13 mouse cellular contexts compared by ENCODE assay signal in genomic region chr19:47167617-47168214, GRCm38 (mm10). TPM values are rescaled to one million over a fixed set of nuclear protein-coding genes. Genes with fewer than 3 reads are reported as not detected.
A peak's percentile ranks its signal among the peaks of the same experiment; 100 is the strongest.
DNase-seq lines count a peak whose midpoint lies in the region; ATAC-seq and TF ChIP-seq lines count a peak whose summit lies in the region.
"Had no signal": no experiment of that assay in that cellular context is flagged by ENCODE, and none has a peak within 500 bp of the region (broad histone marks: within the 10 kb centered on the region; RNA-seq: fewer than 3 reads in every experiment).

No protein-coding gene starts in this region.

- H3K4me2 ChIP-seq in forebrain, embryonic 12.5 days: 0 out of 2 replicates have a peak overlapping the region, but pooled peaks have one; percentile 25
- H3K4me2 ChIP-seq in forebrain, embryonic 11.5 days (ENCODE audit: low read depth, low read length, severe bottlenecking): no peak overlapping the region
- 0 out of 2 replicates have a peak overlapping the region, but pooled peaks have one; percentile 43 for H3K4me2 ChIP-seq in kidney, postnatal 0 days (ENCODE audit: low read length)
- no peak overlapping the region for H3K4me2 ChIP-seq in embryonic facial prominence, embryonic 14.5 days (ENCODE audit: low read depth, low read length)
- peak overlapping the region; percentile 72 for H3K4me2 ChIP-seq in myocyte (ENCODE audit: low read depth)

- H3K9me3 ChIP-seq in forebrain, embryonic 12.5 days: no peaks in the 10 kb centered on the region
- no peaks in the 10 kb centered on the region for H3K9me3 ChIP-seq in forebrain, embryonic 11.5 days (ENCODE audit: control insufficient read depth, low read length)
- H3K9me3 ChIP-seq in kidney, postnatal 0 days (replicated peaks; ENCODE audit: low read length): no peaks in the 10 kb centered on the region
- H3K9me3 ChIP-seq in embryonic facial prominence, embryonic 14.5 days (ENCODE audit: control insufficient read depth, low read length): no peaks in the 10 kb centered on the region
- H3K9me3 ChIP-seq: hindbrain, embryonic 13.5 days had no signal

- no peak for TF ChIP-seq POLR2A in myocyte (IDR thresholded peaks at IDR 0.05; ENCODE audit: insufficient read length, low read depth)

- H3K4me3 ChIP-seq in forebrain, embryonic 12.5 days (replicated peaks): no peak overlapping the region
- H3K4me3 ChIP-seq in forebrain, embryonic 11.5 days (ENCODE audit: low read depth, low read length): no peak overlapping the region
- no peak overlapping the region for H3K4me3 ChIP-seq in kidney, postnatal 0 days (replicated peaks; ENCODE audit: low read depth, low read length)
- H3K4me3 ChIP-seq in embryonic facial prominence, embryonic 14.5 days (ENCODE audit: low read depth, low read length): no peak overlapping the region
- no peak overlapping the region for H3K4me3 ChIP-seq in myocyte
- H3K4me3 ChIP-seq: hindbrain, embryonic 13.5 days had no signal

- H3K27me3 ChIP-seq in forebrain, embryonic 12.5 days: 0 out of 2 replicates have a peak, but pooled peaks cover 3% of the 10 kb centered on the region
- H3K27me3 ChIP-seq in forebrain, embryonic 11.5 days (ENCODE audit: control insufficient read depth, insufficient read depth, low read length): no peaks in the 10 kb centered on the region
- H3K27me3 ChIP-seq in kidney, postnatal 0 days (ENCODE audit: insufficient read depth, low read length): no peaks in the 10 kb centered on the region
- H3K27me3 ChIP-seq in embryonic facial prominence, embryonic 14.5 days (replicated peaks; ENCODE audit: control insufficient read depth, insufficient read depth, low read length): no peaks in the 10 kb centered on the region
- no peaks in the 10 kb centered on the region for H3K27me3 ChIP-seq in myocyte (ENCODE audit: control insufficient read depth, insufficient read depth, insufficient read length)
- H3K27me3 ChIP-seq: hindbrain, embryonic 13.5 days had no signal

- TF ChIP-seq CTCF in kidney, postnatal 0 days (IDR thresholded peaks at IDR 0.05; ENCODE audit: low read depth): no peak

- 52% methylated on average over 7 of the region's 7 CpGs for WGBS in forebrain, embryonic 12.5 days
- 48% methylated on average over 7 of the region's 7 CpGs for WGBS in forebrain, embryonic 11.5 days
- WGBS in kidney, postnatal 0 days: 52% methylated on average over 7 of the region's 7 CpGs
- 60% methylated on average over 7 of the region's 7 CpGs for WGBS in embryonic facial prominence, embryonic 14.5 days

- no peaks in the 10 kb centered on the region for H3K79me2 ChIP-seq in myocyte (ENCODE audit: control insufficient read depth, insufficient read depth)

- no peaks in the 10 kb centered on the region for H3K36me3 ChIP-seq in forebrain, embryonic 12.5 days (replicated peaks)
- H3K36me3 ChIP-seq in forebrain, embryonic 11.5 days (ENCODE audit: control insufficient read depth, insufficient read depth, low read length): no peaks in the 10 kb centered on the region
- H3K36me3 ChIP-seq in kidney, postnatal 0 days (ENCODE audit: insufficient read depth, low read length): no peaks in the 10 kb centered on the region
- H3K36me3 ChIP-seq in embryonic facial prominence, embryonic 14.5 days (ENCODE audit: control insufficient read depth, insufficient read depth, low read length): no peaks in the 10 kb centered on the region
- H3K36me3 ChIP-seq in myocyte (ENCODE audit: control insufficient read depth, insufficient read depth): no peaks in the 10 kb centered on the region
- H3K36me3 ChIP-seq: hindbrain, embryonic 13.5 days had no signal

- no peak overlapping the region for H3K27ac ChIP-seq in forebrain, embryonic 12.5 days
- no peak overlapping the region for H3K27ac ChIP-seq in forebrain, embryonic 11.5 days (ENCODE audit: low read depth, low read length)
- no peak overlapping the region for H3K27ac ChIP-seq in kidney, postnatal 0 days
- H3K27ac ChIP-seq in embryonic facial prominence, embryonic 14.5 days (replicated peaks; ENCODE audit: low read depth, low read length): no peak overlapping the region
- H3K27ac ChIP-seq: hindbrain, embryonic 13.5 days had no signal

- no peak for DNase-seq in forebrain, embryonic 11.5 days (ENCODE audit: low spot score)
- DNase-seq in kidney, postnatal 0 days (ENCODE audit: low spot score): no peak
- no peak for DNase-seq in kidney, postnatal 4 days
- no peak for DNase-seq in embryonic facial prominence, embryonic 14.5 days (ENCODE audit: low spot score)
- DNase-seq in frontal cortex, postnatal 36 days (ENCODE audit: low spot score in 2 of 2): no peak
- DNase-seq in ovary, postnatal 14 days (ENCODE audit: low spot score): no peak
- DNase-seq: right cerebral cortex, postnatal 14 days had no signal

- no peak overlapping the region for H3ac ChIP-seq in myocyte (ENCODE audit: control insufficient read depth, insufficient read length)

- ATAC-seq in forebrain, embryonic 12.5 days (ENCODE audit: low FRiP score): no peak
- no peak for ATAC-seq in forebrain, embryonic 11.5 days (replicated peaks; ENCODE audit: low FRiP score)
- no peak for ATAC-seq in kidney, postnatal 0 days (replicated peaks; ENCODE audit: low FRiP score, low read depth)
- no peak for ATAC-seq in embryonic facial prominence, embryonic 14.5 days (ENCODE audit: low read depth)

- peaks cover 6% of the 10 kb centered on the region for H3K4me1 ChIP-seq in forebrain, embryonic 12.5 days
- no peaks in the 10 kb centered on the region for H3K4me1 ChIP-seq in forebrain, embryonic 11.5 days (replicated peaks; ENCODE audit: control insufficient read depth, insufficient read depth, low read length)
- H3K4me1 ChIP-seq in kidney, postnatal 0 days (replicated peaks; ENCODE audit: insufficient read depth, low read length): no peaks in the 10 kb centered on the region
- H3K4me1 ChIP-seq in embryonic facial prominence, embryonic 14.5 days (ENCODE audit: control insufficient read depth, insufficient read depth, low read length): no peaks in the 10 kb centered on the region; the same call in none of the 2 replicates

- H3K9ac ChIP-seq in forebrain, embryonic 12.5 days: no peak overlapping the region
- H3K9ac ChIP-seq in forebrain, embryonic 11.5 days (ENCODE audit: low read length): no peak overlapping the region
- no peak overlapping the region for H3K9ac ChIP-seq in kidney, postnatal 0 days (ENCODE audit: low read depth, low read length)
- H3K9ac ChIP-seq in embryonic facial prominence, embryonic 14.5 days (ENCODE audit: low read depth, low read length): 0 out of 2 replicates have a peak overlapping the region, but pooled peaks have one; percentile 9
- H3K9ac ChIP-seq: forebrain, postnatal 0 days; hindbrain, embryonic 13.5 days had no signal

TF ChIP-seq in myocyte, 11 proteins besides CTCF, POLR2A, EP300 and RAD21:
- TF ChIP-seq MYOG (IDR thresholded peaks at IDR 0.05; ENCODE audit: control insufficient read depth in 1 of 3, insufficient read depth in 1 of 3, insufficient read length in 2 of 3, low read depth in 2 of 3) (peak in 2 of 3 experiments; percentile 34 to 57), MAX (IDR thresholded peaks at IDR 0.05; ENCODE audit: low read depth) (no peak), USF1 (IDR thresholded peaks at IDR 0.05; ENCODE audit: low read depth) (no peak), TCF3 (IDR thresholded peaks at IDR 0.05; ENCODE audit: insufficient read length, low read depth) (no peak), POLR2AphosphoS2 (IDR thresholded peaks at IDR 0.05; ENCODE audit: insufficient read length, low read depth) (no peak), SRF (IDR thresholded peaks at IDR 0.05; ENCODE audit: control insufficient read depth, insufficient read length, low read depth) (no peak), REST (IDR thresholded peaks at IDR 0.05; ENCODE audit: insufficient read depth, insufficient read length) (no peak), CEBPB (IDR thresholded peaks at IDR 0.05; ENCODE audit: insufficient read depth, poor library complexity, severe bottlenecking) (peak; percentile 33; the same call in 1 of the 2 replicates), MYOD1 (IDR thresholded peaks at IDR 0.05; ENCODE audit: control insufficient read depth in 1 of 3, insufficient read length in 2 of 3, low read depth in 2 of 3) (peak in 2 of 3 experiments; percentile 45 to 66)

RNA-seq across cellular contexts. Expression of gene Calhm3, which starts 10.2 kb away (rescaled TPM):
- polyA plus RNA-seq in forebrain, embryonic 12.5 days (2016; fragmentation: Nextera tagmentation; extraction: Ambion mirVana): not detected in 2 replicates
- polyA plus RNA-seq in forebrain, embryonic 11.5 days (2014; fragmentation: Nextera tagmentation; extraction: Ambion mirVana): not detected in 2 replicates
- not detected in 2 replicates for polyA plus RNA-seq in kidney, postnatal 0 days (2015; fragmentation: Nextera tagmentation; extraction: Ambion mirVana)
- not detected in 2 replicates for polyA plus RNA-seq in embryonic facial prominence, embryonic 14.5 days (2014; fragmentation: Nextera tagmentation; extraction: Ambion mirVana)
- polyA plus RNA-seq in myocyte (2012; fragmentation: generic; extraction: Trizol): not detected
- polyA plus RNA-seq: hindbrain, embryonic 13.5 days; liver, embryonic 16.5 days had no signal

RNA-seq across cellular contexts. Expression of gene Neurl1a, which starts 10.9 kb away (rescaled TPM):
- polyA plus RNA-seq in forebrain, embryonic 12.5 days (2016; fragmentation: Nextera tagmentation; extraction: Ambion mirVana): 4.0 and 4.6 TPM in 2 replicates
- 3.7 and 4.5 TPM in 2 replicates for polyA plus RNA-seq in forebrain, embryonic 11.5 days (2014; fragmentation: Nextera tagmentation; extraction: Ambion mirVana)
- polyA plus RNA-seq in kidney, postnatal 0 days (2015; fragmentation: Nextera tagmentation; extraction: Ambion mirVana): 2.2 and 2.7 TPM in 2 replicates
- 7.1 and 8.2 TPM in 2 replicates for polyA plus RNA-seq in embryonic facial prominence, embryonic 14.5 days (2014; fragmentation: Nextera tagmentation; extraction: Ambion mirVana)
- polyA plus RNA-seq in myocyte (2012; fragmentation: generic; extraction: Trizol): 120 TPM

RNA-seq across cellular contexts. Expression of gene Calhm1, which starts 23.7 kb away (rescaled TPM):
- not detected in 2 replicates for polyA plus RNA-seq in forebrain, embryonic 12.5 days (2016; fragmentation: Nextera tagmentation; extraction: Ambion mirVana)
- polyA plus RNA-seq in forebrain, embryonic 11.5 days (2014; fragmentation: Nextera tagmentation; extraction: Ambion mirVana): not detected in 2 replicates
- not detected in 2 replicates for polyA plus RNA-seq in kidney, postnatal 0 days (2015; fragmentation: Nextera tagmentation; extraction: Ambion mirVana)
- polyA plus RNA-seq in embryonic facial prominence, embryonic 14.5 days (2014; fragmentation: Nextera tagmentation; extraction: Ambion mirVana): not detected in 2 replicates
- polyA plus RNA-seq in myocyte (2012; fragmentation: generic; extraction: Trizol): not detected
- polyA plus RNA-seq: cortical plate, adult 2 months; forebrain, postnatal 0 days; hindbrain, embryonic 13.5 days; liver, embryonic 16.5 days had no signal

RNA-seq across cellular contexts. Expression of gene Calhm2, which starts 29.6 kb away (rescaled TPM):
- 1.1 and 1.8 TPM in 2 replicates for polyA plus RNA-seq in forebrain, embryonic 12.5 days (2016; fragmentation: Nextera tagmentation; extraction: Ambion mirVana)
- 0.71 and 0.95 TPM in 2 replicates for polyA plus RNA-seq in forebrain, embryonic 11.5 days (2014; fragmentation: Nextera tagmentation; extraction: Ambion mirVana)
- 5.4 and 5.9 TPM in 2 replicates for polyA plus RNA-seq in kidney, postnatal 0 days (2015; fragmentation: Nextera tagmentation; extraction: Ambion mirVana)
- polyA plus RNA-seq in embryonic facial prominence, embryonic 14.5 days (2014; fragmentation: Nextera tagmentation; extraction: Ambion mirVana): 4.3 and 4.9 TPM in 2 replicates
- polyA plus RNA-seq in myocyte (2012; fragmentation: generic; extraction: Trizol): 1.4 TPM

Comparison
In these comparisons a context has a peak if more than half of its experiments do, and no peak if none do; other contexts are left out.
1. H3K4me2 ChIP-seq: peak in forebrain, embryonic 12.5 days (single experiment), kidney, postnatal 0 days (single experiment) and myocyte (single experiment); none in forebrain, embryonic 11.5 days (single experiment) and embryonic facial prominence, embryonic 14.5 days (single experiment).
2. RNA of gene Neurl1a, which starts 10.9 kb away (polyA plus RNA-seq): 120 TPM in myocyte (single experiment); 7.1 to 8.2 TPM in embryonic facial prominence, embryonic 14.5 days, 4.0 to 4.6 TPM in forebrain, embryonic 12.5 days, 3.7 to 4.5 TPM in forebrain, embryonic 11.5 days and 2.2 to 2.7 TPM in kidney, postnatal 0 days; every median in the first group is over 10 times any median in the second.